Mouse (Mus musculus) thymus, postnatal 0 days (tissue): ENCODE results near the gene Phlpp2. TPM values are rescaled to one million over a fixed set of nuclear protein-coding genes. Genes with fewer than 3 reads are reported as not detected.
"Not testable (repeated sequence)": the region's sequence is repeated elsewhere in the genome, so short reads cannot be mapped to it uniquely, and the experiment has no call there.

Experiments used
- DNase-seq: peaks from one replicate; pipeline ENCODE4 v3.0.0-alpha.2; 2015; ENCODE audit warnings: low spot score
- polyA plus RNA-seq: library from polyadenylated mRNA; unstranded; fragments of >200 nt; fragmentation: Nextera tagmentation; extraction: Ambion mirVana; gene quantifications from 2 replicates; pipeline ENCODE4 v1.2.1, GENCODE M21; 2015

Gene Phlpp2
- 0.68 and 0.72 TPM in 2 replicates for polyA plus RNA-seq

DNA sequence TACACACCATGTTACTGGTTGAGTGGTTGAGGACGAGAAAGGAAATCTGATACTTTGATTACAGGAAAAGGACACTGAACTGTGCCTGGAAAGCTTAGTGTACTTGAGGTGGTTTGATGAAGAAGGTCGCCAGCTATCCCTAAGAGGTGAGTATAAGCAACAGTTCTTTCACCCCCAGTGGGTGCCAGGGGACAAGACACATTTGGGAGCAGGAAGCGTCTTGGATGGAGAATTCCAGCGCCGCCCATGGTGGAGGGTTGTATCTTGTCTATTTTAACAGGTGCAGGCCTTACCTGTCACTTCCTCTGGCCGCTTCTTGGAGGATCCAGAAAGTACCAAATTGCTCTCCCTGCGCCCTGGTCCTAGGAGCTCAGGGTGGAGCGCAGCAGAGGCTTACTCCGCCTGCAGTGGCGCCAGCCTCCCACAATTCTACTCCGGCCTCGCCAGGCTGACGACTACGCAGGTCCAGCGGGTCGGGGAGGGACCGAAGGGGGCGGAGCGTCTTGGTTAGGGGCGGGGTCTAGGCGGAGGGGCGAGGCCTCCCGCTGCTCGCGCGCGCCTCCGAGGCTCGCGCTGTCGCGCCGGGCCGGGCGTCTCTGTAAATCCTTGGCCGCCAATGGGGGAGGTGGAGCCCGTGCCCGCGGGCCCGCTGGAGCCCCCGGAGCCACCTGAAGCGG is at the start of gene Phlpp2:
Gene Phlpp2, plus strand, starts transcription at position 540 of the 677 bp plus-strand sequence.
- peak; percentile 81 for DNase-seq

DNA sequence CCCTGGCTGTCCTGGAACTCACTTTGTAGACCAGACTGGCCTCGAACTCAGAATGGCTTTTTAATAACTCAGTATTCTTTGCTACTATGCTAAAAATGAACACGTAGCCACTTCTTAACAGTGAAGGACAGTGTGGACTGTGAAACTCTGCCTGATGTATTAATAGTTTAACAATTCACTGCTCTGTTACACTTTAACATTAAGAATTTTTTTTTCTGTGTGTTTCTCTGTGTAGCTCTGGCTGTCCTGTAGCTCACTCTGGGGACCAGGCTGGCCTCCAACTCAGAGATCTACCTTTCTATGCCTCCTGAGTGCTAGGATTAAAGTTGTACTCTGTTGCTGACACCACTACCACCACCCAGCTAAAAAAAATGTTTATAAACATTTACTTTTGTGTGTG is 44.8 kb upstream of the Phlpp2 start:
- DNase-seq = no peak

DNA sequence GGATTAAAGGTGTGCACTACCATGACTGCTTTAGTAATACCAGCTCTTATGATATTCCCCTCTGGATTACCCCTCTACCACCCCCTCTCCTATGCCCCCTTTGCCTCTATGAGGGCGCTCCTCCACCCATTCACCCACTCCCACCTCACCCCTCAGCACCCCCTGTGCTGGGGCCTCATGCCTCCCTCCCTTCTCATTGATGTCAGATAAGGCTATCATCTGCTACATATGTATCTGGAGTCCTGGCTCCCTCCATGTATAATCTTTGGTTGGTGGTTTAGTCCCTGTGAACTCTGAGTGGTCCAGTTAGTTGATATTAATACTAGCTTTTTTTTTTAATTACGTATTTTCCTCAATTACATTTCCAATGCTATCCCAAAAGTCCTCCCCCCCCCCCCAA is 28.5 kb upstream of the Phlpp2 start:
- no peak for DNase-seq

DNA sequence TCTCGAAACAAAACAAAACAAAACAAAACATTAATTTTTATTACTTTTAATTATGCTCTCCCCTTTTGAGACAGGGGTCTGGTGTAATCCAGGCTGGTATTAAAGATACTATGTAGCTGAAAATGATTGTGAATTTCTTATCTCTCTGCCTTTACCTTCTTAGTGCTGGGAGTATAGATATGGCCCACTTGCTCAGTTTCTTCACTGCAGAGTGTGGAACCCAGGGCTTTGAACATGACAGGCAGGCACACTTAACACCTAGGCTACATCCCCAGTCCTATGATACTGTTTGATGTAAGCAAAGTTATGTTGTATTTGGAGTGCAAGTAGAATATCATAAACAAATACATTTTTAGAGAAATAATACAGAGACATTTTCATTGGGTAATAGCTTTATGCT is 25.9 kb upstream of the Phlpp2 start:
- DNase-seq = no peak

- DNase-seq = no peak
Observed at GRCm38 (mm10) chr8:109847866-109848265, 20.5 kb upstream of the Phlpp2 start.

GRCm38 (mm10) chr8:109848981-109849380 is 19.4 kb upstream of the Phlpp2 start:
- DNase-seq = no peak

DNA sequence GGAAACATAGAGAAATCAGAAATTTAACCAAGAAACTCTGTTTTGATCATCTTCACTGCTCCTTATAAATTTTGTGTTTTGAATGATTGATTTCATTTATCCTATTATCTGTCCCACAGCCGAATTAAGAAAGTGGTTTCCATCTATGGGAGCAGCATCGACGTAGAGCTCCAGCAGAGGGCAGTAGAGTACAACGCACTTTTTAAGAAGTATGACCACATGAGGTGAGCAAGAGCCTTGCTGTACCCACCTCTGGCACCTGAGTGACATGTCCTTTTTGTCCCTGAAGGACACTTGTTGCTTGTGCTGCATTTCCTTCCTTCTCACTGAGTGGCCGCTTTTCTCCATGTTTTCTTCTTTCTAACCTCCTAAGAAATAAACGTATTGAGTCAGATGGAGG is 14.9 kb upstream of the Phlpp2 start:
- DNase-seq = peak; percentile 76

DNA sequence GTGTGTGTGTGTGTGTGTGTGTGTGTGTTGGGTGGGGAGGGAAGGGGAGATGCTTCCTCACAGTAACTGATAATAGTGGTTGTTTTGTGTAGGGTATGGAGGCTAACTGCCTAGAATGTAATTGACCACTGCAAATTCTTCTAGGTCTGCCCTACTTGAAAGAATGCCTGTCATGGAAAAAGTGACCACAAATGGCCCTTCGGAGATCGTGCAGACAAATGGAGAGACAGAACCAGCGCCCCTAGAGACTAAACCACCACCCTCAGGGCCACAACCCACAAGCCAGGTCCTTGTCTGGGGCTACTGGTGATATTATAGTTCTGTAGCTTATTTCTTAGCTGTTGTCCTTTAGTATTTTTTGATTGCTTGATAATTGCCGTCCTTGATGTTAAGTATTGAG is 13.8 kb upstream of the Phlpp2 start:
- DNase-seq = no peak

GRCm38 (mm10) chr8:109855451-109855850 is 12.9 kb upstream of the Phlpp2 start:
- DNase-seq = no peak

DNA sequence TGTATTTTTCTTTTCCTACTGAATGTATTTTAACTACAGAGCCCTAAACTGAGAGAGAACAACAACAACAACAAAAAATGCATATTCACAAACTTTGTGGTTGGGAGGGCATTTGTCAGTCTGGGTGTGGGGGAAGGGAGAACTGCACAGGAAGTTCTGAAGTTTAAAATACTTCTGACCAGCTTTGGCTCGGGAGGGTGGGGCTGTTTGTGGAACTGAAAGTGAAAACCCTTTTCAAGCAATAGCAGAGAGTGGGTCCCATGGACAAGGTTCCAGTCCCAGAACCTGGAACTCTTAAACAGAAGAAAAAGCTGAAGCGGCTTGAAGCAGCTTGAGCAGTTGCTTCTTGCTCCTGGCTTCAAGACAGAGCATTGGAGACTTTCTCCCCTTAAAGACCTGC is 4.9 kb upstream of the Phlpp2 start:
- DNase-seq = peak; percentile 30

GRCm38 (mm10) chr8:109864798-109865197 is 3.5 kb upstream of the Phlpp2 start:
- no peak for DNase-seq

GRCm38 (mm10) chr8:109865536-109865935 is 2.8 kb upstream of the Phlpp2 start:
- DNase-seq = no peak

- no peak for DNase-seq
Observed at GRCm38 (mm10) chr8:109866690-109867089, 1.7 kb upstream of the Phlpp2 start.

DNA sequence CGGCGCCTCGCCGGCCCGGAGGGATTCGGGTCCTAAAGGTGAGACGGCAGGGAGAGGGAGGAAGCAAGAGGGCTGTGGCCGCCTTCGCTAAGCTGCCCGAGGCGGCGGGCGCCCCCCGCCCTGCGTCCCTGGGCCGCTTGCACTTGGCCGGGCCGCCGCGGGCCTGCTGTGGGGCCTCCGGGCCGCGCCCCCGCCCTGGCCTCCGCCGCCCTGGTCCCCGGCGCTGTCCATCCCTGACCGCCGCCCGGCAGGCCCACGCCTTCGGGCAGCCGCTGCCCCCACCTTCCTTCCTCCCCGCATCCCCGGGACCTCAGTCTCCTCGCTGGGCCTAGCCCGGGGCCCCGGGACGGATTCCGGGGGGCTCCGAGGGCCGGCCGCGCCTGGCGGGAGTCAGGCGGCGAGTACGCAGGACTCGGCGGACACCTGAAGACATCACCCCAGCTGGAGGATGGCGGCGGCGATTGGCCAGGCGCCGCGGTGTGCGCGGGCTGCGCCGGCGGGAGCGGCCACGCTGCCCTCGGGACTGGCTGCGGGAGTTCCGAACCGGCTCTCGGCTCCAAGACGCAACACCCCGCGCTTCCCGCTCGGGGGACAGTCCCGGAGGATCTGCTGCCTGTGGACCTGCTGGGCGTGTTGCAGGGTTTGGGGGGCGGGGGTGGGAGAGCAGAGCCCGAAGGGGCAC is 479 bp downstream of the Phlpp2 start:
- DNase-seq = peak; percentile 15

DNA sequence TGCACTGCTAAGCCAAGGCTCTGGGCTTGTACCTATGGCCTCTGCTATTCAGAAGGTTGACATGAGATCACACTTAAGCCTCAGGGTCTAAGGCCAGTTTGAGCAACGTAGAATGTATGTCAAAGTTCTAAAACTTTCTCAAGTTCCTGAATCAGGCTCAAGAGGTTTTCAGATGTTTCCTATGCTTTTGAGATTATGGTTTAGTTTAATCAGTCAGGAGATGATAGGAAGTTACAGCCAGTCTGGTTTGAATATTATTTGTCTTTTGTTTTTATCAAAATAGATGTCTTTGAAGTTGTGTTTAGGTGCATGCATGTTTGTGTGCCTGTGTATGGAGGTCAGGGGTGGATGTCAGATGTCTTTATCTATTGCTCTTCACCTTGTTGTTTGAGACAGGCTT is 2.7 kb downstream of the Phlpp2 start:
- no peak for DNase-seq

DNA sequence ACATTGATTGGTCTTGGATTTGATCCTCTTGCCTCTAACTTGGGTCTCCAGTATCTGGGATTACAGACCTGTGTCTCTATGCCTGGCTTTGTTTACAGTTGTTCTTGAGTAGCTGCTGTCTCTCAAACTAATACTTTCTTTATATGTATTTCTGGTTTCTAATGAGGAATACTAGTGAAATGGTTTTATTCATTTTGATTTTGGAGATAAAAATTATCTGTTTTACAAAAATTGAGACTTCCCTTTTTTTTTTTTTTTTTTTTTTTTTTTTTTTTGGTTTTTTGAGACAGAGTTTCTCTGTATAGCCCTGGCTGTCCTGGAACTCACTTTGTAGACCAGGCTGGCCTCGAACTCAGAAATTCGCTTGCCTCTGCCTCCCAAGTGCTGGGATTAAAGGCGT is 5.5 kb downstream of the Phlpp2 start:
- not testable (repeated sequence) for DNase-seq

GRCm38 (mm10) chr8:109880012-109880662 is 11.8 kb downstream of the Phlpp2 start:
- no peak for DNase-seq

- DNase-seq = no peak
Observed at GRCm38 (mm10) chr8:109885294-109885693, 17.0 kb downstream of the Phlpp2 start.

- DNase-seq = no peak
Observed at GRCm38 (mm10) chr8:109889211-109889610, 20.9 kb downstream of the Phlpp2 start.

DNA sequence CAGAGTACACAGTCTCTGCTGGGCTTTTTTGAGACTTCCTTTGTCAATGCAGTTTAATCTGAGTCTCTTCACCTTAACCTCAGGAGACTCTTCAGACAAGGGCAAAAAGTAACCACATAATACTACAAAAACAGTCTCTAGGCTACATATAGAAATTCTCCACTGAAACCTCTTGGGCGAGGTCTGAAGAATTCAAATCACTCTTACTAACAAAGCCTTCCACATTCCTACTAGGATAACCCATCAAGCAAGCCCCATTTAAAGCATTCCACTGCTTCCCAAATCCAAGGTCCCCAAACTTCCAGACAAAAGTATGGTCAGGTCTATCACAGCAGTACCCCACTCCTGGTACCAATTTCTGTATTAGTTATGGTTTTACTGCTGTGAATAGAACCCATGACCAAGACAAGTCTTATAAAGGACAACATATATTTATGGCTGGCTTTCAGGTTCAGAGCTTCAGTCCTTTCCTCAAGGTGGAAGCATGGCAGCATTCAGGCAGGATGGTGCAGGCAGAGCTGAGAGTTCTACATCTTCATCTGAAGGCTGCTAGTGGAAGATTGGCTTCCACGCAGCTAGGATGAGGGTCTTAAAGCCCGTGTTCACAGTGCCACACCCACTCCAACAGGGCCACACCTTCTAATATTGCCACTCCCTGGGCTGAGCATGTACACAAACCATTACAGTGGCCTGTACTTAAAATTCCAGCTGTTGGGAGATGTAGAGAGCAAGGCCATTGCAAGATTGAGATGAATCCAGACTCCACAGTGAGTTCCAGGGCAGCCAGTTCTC is 22.6 kb downstream of the Phlpp2 start:
- DNase-seq = no peak

GRCm38 (mm10) chr8:109894636-109895035 is 26.3 kb downstream of the Phlpp2 start:
- no peak for DNase-seq

DNA sequence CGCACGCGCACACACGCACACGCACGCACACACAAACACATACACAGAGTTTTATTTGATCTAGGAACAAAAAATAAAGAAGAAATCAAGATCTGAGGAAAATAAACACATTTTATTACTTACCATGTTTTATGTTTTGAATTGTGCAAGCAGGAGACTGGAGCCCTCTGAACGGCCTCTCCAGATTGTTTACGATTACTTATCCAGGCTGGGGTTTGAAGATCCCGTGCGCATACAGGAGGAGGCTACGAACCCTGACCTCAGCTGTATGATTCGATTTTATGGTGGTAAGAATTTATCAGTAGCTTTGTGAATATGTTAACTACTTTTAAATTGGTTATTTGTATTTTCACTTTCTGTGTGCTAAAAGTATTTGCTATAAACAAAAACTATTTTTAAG is 27.0 kb downstream of the Phlpp2 start:
- no peak for DNase-seq
